Mouse (Mus musculus) adrenal gland, adult 2 months (tissue): ENCODE data around the gene Fgfr3. TPM values are rescaled to one million over a fixed set of nuclear protein-coding genes. Genes with fewer than 3 reads are reported as not detected.
A peak's percentile ranks its signal among the peaks of the same experiment; 100 is the strongest.

Experiments used
- DNase-seq: peaks from one replicate; pipeline ENCODE4 v3.0.0; 2021
- long read RNA-seq: library from polyadenylated mRNA; stranded (forward); transcript quantifications from one replicate; pipeline ENCODE4 v2.0.0, GENCODE M21; 2021
- polyA plus RNA-seq: library from polyadenylated mRNA; depleted of rRNA; stranded (reverse); fragments of >200 nt; gene quantifications from 2 replicates; pipeline ENCODE4 v1.2.3, GENCODE M21; 2012; rRNA removed
- total RNA-seq, 2 experiments: library from RNA; stranded (reverse); gene quantifications; 2 replicates each; pipeline ENCODE4 v1.2.3; 2021

Gene Fgfr3
- total RNA-seq, result 1 to 10 TPM; 2.2 to 3.6 TPM
- polyA plus RNA-seq, result 3.7 and 5.2 TPM in 2 replicates
- long read RNA-seq, full-length matches to known transcripts, result 1 of 2 reads
- long read RNA-seq, partial matches to known transcripts, result 0 of 2 reads
- long read RNA-seq, other reads (novel, unspliced or antisense), result 1 of 2 reads

DNA sequence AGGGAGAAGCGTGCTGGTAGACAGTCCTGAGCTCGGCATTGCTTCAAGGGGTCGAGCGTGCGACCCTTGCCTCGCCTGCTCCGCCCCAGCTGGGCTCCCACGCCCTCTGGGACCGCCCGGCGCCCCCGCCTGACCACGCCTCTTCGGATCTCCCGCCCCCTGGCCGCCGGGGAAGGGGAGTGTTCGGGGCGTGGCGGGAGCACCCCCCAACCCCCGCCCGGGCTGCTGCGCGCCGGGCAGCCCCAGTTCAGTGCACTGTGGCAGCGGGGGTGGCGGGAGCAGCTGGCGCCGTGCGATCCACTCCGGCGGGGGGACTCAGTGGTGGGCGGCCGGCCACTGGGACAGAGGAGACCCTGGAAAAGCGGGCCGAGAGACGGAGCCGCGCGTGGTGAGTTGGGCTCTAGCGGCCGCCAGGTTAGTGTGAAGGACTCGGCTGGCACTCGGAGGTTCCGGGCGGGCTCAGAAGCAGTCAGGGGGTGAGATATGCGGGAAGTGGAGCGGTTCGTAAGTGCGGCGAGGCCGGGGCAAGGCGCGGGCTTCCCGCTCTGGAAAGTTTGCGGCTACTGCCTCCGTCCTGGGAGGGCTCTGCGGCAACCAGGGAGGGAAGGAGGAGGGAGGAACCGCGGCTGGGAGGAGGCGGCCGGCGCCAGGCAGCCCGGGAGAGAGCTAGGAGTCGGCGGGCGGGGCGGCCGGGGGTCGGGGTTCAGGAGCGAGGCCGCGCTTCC lies at the start of gene Fgfr3:
Gene Fgfr3 (plus strand): TSS at position 134 of the 725 bp plus-strand sequence.
- DNase-seq, result peak; percentile 87

DNA sequence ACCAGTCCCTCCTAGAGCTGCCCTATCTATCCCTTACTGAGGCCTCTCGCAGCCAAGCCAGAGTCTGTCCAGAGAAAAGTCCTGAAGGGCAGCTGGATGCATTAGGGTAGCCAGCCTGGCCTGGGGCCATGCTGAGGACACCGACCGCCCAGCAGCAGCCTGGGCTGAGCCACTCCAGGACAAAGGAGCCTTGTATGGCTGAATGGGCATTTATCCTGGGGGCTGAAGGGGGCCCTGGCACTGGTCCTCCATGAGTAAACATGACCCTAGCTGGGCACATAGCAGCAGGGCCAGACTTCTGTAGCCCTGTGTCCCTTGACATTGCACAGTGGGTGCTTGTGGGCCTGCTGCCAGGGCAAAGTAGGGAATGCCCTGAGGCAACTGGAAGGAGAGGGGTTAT lies 47.0 kb upstream of the Fgfr3 start:
- no peak for DNase-seq

DNA sequence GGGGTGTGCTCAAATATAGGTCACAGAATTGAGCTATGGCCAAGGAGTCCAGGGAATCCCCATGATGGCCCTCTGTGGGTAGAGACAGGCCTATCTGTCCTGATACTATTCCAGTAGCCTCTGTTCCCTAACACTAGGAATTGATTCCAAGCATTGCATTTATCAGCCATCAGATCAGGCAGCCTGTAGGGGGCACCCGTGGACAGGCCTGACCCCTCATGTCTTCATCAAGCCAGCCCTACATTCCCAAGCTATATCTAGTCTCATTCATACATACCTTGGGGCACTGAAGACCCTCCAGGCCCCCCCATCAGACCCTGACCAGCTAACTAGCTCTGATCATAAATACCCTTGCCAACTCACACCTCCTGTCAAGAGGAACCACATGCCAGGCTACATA lies 45.5 kb upstream of the Fgfr3 start:
- peak; percentile 48 for DNase-seq

DNA sequence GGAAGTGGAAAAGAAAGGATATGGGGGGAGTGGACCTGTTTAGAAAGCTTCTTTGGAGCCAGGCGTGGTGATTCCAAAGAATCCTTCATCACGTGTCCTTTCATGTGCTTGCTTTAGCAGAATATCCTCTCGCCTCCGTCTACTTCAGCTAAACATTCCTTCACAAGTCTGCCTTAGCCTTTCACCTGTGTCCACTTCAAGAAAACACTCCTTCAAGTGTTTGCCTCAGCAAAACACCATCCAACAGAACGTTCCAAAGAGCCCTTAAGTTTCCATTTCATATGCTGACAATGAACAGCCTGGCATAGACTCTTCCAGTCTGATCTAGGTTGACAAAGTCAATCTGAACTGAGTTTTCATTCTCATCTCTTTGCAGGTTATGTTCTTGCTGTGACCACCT lies 43.2 kb upstream of the Fgfr3 start:
- no peak for DNase-seq

DNA sequence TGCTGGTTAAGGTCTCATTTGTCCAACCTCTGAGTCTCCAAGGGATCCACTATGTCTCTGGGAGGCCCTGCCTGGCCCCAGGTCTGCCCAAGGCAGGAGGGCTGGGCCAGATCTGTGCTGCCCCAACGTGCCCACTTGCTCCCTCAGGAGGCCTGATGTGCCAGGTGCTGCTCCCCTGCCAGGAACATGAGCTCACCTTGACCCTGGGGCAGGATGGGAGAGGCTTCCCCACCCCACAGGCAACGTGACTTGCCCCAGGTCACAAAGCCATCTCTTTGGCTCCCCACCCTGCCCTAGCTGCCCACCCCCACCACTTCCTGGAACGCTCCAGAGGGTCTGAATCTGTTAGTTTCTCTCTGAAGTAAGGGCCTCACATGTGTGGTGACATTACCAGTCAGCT lies 40.4 kb upstream of the Fgfr3 start:
- DNase-seq, result no peak

DNA sequence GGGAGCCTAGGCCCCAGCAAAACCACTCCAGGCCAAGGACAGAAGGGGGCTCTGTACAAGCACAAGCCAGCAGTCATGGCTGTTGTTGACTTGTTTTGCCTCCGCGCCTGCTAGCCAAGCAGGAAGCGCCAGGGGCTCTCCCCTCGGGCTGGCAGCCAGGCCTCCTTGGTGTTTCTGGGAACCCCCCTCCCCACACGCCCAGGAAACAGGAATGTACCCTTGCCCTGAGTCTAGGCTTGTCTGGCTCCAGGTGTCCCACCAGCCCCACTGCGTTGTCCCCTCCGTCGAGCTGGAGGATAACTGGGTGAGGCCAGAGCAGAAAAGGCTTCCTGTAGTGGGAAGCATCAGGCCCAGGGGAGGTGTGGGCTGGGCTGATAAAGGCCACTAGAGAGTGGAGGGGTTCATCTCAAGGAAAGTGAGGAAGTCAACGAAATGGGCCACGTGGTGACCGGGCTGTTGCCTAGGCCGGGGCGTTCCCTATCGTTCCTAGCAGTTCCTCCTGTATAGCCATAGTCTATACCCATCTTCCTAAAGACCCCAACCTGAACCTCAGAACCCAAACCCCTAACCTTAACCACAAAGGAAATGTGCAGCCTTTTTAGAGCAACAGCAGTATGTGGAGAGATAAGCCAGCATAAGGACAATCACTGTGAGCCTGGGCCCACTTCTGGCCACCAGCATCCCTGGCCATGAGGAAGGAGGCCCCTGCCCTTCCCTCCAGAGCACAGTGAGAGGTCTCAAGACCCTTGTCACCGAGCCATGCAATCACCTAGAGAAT lies 39.7 kb upstream of the Fgfr3 start:
- no peak for DNase-seq

DNA sequence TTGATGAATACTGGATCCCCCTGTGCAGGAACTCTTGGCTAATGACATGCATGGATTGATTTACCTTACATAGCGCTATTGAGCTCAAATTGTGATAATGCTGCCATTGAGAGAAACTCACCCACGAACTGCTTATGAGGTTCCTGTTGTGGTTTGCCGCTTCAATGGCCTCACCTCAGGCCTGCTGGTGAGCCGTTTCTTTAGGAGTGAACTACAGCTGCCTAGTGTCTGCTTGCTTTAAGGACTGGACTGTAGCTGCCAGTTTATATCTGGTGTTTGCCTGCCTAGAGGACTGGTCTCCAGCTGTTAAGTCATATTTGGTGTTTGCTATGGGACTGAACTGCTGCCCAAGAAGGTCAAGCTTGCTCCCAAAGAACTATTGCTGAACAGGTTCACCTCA lies 38.5 kb upstream of the Fgfr3 start:
- no peak for DNase-seq

DNA sequence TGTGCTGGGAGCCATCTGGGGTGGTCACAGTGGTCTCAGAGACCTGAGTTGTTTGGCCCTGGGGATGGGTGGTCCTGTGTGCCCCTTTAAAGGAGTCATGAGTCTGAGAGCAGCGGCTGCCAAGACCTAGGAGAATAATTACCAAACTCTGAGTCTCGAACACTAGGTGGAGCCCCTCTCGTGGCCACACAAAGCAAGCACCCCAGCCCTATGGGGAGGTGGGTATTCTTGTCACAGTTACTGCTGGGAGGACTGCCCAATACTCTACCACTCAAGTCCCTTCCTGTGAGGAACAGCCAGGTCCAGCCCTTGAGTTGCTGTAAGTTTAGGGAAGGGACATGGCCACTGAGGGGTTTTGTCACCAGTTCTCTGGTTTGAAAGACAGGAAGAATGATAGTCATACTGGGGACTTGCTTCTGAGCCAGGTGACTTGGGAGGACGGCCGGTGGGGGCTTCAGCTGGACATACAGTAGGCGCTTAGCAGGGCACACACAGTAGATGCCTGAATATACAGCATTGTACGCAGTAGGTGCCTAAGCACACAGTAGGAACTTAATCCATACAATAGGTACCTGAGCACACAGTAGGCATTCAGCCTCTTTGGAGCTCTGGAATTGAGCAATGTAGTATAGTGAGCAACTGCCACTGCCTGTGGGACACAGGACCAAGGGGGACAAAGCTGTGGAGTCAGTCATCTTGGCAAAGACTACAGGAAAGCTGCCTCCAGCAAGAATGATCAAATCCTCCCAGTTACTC lies 37.4 kb upstream of the Fgfr3 start:
- DNase-seq, result peak; percentile 27

DNA sequence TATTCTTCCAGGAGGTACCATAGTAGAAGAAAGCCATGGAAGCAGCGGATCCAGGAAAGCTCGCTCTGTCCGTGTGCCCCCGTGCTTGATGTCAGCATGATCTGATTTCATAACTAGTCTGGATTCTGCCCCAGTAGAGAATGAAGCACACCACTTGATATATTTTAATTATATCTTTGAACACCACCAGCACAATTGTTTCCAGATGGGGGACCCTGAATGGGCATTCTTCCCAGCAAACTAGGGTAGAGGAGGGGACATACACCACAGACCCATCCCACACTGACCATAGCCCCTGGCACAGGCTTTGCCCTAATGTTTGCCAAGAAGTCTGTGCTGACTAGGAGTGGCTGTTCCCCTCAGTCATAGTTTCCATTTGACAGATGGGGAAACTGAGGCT lies 36.5 kb upstream of the Fgfr3 start:
- DNase-seq, result no peak

DNA sequence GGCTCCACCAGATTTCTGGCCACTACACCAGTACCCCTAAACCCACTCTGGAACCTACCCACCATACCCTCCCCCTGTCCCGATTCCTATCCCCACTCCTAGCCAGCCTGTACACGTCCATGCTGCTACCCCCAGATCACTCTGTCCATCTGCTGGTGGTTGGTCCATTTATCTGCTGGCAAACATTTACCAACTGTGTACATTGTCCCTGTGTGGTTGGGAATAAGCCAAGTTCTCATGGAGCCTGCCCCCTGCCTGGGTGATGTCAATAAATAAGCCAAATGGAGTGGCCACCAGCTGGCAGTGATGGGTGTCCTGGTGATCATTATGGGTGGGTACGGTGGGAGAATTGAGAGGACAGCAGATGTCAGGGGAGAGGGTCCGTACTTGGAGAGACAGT lies 34.3 kb upstream of the Fgfr3 start:
- DNase-seq, result no peak

DNA sequence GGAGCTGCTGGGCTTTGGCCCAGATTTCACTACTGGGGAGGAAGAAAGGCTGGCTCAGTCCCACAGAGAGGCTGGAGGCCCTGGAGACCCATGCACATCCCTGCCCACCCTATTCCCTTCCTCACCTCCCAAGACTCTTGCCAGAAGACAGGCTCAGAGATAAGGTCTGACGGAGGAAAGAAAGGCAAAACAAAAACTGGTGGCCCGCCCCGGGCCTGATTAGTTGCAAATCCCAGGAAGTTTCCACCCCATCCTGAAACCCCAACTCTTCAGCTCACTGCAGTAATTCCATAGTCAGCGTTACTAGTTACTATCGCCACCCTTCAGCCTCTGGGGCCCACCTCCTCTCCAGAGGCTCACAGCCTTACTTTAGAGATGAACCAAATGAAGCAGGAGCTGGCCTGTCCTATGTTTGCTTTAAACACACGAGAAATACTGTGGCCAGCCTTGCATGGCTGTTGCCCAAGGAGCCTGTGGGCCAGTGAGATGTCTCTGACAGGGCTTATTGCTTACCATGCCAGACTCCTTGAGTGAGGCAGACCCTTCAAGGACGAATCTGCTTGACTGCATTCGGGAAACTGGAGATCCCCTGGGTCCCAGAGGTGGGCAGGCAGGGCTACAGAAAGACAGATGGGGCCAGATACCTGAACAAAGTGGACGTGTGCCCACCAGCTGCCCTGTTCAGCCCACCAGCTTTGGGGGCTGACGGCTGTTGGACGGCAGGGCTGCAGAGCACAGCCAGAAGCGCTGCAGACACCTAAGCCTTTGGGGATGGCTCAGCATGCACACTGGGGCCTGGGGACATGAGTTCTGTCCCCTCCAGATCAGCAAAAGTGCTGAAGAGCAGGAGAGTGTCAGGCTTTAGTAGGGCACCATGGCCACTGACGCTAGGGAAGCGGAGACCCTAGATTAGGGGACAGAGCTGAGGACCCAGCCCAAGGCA lies 32.9 kb upstream of the Fgfr3 start:
- DNase-seq, result no peak

DNA sequence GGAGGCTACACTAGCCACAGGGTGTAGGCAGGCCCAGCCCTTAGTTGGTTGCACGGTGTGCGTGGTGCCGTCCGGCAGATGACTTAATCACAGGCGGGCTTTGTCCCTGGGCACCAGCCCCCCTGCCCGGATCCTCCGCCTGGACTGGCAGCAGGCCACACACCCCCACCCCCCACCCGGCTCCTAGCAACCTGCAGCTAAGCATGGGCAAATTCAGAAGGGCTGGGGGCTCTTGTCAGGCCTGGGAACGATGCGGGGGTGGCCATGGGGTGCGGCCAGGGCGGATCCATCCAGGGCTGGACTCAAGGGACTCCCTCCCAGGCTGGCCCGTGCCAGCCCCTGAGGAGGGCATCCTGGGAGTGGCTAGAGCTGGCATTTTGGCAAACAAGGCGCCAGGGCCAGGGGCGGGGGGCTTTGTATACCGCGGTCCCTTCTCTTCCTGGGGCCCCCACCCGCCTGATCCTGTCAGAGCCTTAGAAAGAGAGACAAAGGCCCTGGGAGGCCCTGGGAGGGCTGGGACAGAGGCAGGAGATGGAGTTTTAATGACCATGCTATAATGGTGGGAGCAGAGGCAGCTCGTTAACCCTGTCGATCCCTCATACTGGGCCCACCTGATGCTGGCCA lies 32.1 kb upstream of the Fgfr3 start:
- no peak for DNase-seq

DNA sequence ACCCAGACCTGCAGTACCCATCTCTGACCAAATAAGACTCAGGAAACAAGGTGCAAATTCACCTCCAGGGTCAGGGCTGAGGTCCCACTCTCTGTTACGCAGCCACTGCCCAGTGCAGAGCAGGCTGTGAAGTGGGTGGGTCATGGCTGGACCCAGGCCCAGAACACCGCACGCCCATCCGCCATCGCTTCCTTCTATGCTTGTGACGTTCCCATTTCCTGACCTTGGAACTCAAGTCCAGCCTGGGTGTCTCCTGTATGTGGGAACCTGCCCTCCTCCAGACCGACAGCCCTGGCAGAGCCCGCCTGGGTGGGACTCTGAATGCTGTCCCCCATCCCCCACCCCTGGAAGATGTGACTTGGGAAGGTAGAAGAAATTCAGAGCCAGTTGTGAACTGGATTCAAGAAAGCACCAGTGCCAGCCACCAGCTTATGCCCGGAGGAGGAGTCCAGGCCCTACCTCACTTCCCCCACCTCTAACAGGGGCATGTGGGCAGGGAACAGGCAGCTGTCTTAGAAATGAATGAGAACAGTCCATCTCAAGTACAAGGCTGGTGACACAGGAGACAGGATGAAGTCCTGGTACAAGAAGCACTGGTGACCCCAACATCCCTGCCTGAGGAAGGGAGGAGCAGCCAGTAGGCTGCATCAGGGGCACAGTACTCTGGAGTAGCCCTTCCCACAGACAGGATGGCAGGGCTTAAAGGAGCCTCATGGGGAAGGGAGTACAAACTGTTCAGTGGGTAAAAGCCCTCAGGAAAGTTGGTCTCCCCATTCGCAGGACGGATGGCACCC lies 31.4 kb upstream of the Fgfr3 start:
- DNase-seq, result peak; percentile 18

DNA sequence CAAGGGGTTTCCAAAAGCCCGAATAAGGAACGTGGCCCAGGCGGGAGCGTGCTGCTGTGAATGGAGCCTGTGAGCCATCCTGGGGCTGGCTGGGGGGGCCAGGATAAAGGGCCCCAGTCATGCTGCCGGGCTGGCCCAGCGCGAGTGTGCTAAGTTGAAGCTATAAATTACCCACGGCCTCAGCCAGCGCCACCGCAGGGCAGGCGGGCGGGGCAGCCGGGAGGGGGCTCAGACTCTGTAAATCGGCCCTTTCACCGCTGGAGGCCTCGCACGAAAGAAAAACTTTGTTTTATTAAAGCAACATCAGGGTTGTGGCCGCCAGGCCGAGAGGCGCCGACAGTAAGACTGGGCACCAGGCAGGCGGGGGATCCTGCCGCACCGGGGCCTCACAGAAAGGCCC lies 29.1 kb upstream of the Fgfr3 start:
- peak; percentile 21 for DNase-seq

DNA sequence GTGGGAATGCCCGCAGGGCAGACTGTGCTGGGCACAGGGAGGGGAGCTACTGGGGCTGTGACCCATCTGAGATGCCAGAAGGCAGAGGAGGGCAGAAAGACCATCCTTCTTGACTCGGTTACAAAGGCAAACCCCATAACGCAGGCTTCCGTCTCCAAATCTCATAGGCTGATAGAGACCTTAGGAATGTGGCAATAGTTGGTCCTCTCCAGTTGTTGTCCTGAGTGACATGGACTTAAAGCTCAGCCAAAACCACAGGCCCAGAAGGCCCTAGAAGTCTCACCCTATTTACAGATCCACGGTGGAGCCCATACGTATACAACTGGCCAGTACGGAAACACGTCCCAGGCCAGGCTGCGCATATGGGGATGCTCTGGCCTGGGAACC lies 27.0 kb upstream of the Fgfr3 start:
- DNase-seq, result no peak

DNA sequence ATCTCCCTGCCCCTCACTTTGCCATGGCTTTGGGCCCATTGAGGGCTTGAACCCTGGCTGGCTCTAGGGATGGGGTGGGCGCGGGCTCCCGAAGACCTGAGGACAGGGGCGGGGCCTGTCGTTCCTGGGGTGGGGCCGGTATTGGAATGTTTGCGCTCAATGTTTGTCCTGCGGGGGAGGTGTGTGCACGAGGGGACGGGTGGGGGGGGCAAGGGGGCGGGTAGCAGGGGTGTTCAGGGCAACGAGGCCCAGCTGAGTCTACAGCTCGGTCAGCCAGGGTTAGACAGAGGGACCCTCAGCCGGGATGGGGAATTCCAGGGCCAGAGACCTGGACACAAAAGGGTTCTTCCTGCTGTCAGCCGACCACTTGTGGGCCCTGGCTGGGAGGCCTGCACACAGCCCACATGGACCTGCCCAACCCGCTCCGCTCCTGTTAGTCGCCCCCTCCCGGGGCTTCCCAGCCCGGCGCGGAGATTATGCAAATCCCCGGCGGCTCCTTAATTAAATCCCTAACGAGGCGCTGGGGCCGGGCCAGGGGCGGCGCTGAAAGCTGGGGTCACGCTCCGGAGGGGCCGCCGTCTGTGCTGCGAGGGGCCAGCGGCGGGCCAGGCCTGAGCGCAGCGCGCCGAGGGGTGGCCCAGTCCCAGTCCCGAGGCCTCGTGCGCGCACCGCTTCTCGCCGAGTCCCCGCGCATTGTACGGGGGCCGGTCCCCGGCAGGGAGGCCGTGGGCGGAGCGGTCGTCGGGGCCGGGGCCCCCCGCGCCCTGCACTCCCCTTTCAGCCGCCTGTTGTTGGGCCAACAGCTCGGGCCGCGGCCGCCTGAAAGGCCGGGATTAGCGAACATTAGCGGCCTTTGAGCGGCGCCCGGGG lies 26.4 kb upstream of the Fgfr3 start:
- peak; percentile 28 for DNase-seq

DNA sequence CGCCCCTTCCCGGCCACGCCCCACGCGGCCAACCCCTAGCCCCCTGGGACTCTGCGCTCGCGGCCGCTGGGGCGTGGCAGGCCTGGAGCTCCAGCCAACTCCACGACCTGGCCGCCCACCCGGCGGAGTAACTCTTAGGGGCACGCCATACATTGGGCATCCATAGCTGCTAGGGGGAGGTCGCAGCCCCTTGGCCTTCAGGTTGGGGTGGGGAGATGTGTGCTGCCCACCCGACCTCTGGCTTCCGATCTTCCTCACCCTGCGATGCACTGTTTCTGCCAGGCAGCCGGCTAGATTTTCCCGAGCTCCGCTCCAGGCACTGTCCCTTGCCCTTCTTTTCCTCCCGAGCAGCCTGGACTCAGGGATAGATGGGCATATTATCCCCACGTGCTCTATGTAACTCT lies 25.8 kb upstream of the Fgfr3 start:
- DNase-seq, result no peak

DNA sequence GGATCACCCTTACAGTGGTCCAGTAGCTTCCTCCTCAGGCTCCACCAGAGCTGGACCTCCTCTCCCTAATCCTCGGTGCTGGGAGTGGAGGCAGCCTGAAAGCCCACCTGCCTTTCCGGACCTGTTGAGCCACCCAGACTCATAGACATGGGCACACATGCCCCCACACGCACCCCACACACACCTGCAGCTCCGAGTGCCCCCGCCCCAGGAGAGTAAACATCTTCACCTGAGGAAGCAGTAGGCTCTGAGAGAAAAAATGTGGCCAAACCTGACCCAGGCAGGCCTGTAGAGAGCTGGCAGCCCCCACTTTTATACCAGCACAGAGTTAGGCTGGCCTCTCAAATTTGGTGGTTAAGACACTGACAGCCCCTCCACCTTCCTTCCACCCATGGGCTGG lies 25.0 kb upstream of the Fgfr3 start:
- no peak for DNase-seq

DNA sequence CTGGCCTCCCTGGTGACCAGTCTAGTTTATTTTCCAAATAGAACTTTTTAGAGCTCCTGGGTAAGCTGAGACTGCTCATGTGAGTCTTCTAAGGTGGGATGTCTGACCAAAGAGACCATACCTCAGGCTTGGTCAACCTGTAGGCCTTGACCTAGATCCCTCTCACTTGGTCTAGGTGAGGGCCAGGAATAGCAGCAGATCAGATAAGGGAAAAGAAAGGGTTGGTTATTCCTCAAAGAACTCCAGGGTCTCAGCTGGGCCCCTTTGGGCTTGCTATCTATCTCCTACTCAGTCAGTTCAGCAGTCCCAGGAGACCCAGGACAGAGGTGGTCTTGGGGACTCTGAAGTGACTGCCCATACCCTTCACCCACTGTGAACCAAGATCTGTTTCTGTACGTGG lies 23.9 kb upstream of the Fgfr3 start:
- no peak for DNase-seq
